Mouse (Mus musculus): Measurements from ENCODE around the gene Terf2.
"Not testable (repeated sequence)": the region's sequence is repeated elsewhere in the genome, so short reads cannot be mapped to it uniquely, and the experiment has no call there.

The Terf2 gene

GRCm38 (mm10) chr8:107114150-107115007 lies 18.0 kb upstream of the Terf2 start:
- DNase-seq (ENCODE audit: low read depth, low spot score), result no peak

- no peak for DNase-seq (ENCODE audit: low read depth, low spot score)
These were observed 16.9 kb upstream of the Terf2 start for GRCm38 (mm10) chr8:107113209-107113608.

- DNase-seq (ENCODE audit: low read depth, low spot score), result no peak
These were observed 15.2 kb upstream of the Terf2 start for GRCm38 (mm10) chr8:107111340-107112105.

- DNase-seq (ENCODE audit: low read depth, low spot score), result no peak
These were observed 14.4 kb upstream of the Terf2 start for GRCm38 (mm10) chr8:107110629-107111330.

- no peak for DNase-seq (ENCODE audit: low read depth, low spot score)
These were observed 13.6 kb upstream of the Terf2 start for GRCm38 (mm10) chr8:107109816-107110435.

GRCm38 (mm10) chr8:107108978-107109720 lies 12.8 kb upstream of the Terf2 start:
- DNase-seq (ENCODE audit: low read depth, low spot score), result no peak

- DNase-seq (ENCODE audit: low read depth, low spot score), result not testable (repeated sequence)
These were observed 11.7 kb upstream of the Terf2 start for GRCm38 (mm10) chr8:107108089-107108488.

GRCm38 (mm10) chr8:107104547-107104946 lies 8.2 kb upstream of the Terf2 start:
- DNase-seq (ENCODE audit: low read depth, low spot score), result peak; percentile 79

GRCm38 (mm10) chr8:107100635-107101034 lies 4.3 kb upstream of the Terf2 start:
- no peak for DNase-seq (ENCODE audit: low read depth, low spot score)

GRCm38 (mm10) chr8:107095717-107096365 lies 506 bp downstream of the Terf2 start:
- DNase-seq (ENCODE audit: low read depth, low spot score), result no peak

GRCm38 (mm10) chr8:107090531-107090930 lies 5.8 kb downstream of the Terf2 start:
- DNase-seq (ENCODE audit: low read depth, low spot score), result no peak

- DNase-seq (ENCODE audit: low read depth, low spot score), result no peak
These were observed 7.8 kb downstream of the Terf2 start for GRCm38 (mm10) chr8:107088526-107089063.

GRCm38 (mm10) chr8:107086018-107086417 lies 10.3 kb downstream of the Terf2 start:
- DNase-seq (ENCODE audit: low read depth, low spot score), result no peak

GRCm38 (mm10) chr8:107085358-107085757 lies 11.0 kb downstream of the Terf2 start:
- no peak for DNase-seq (ENCODE audit: low read depth, low spot score)

- no peak for DNase-seq (ENCODE audit: low read depth, low spot score)
These were observed 20.0 kb downstream of the Terf2 start for GRCm38 (mm10) chr8:107076239-107076888.

- no peak for DNase-seq (ENCODE audit: low read depth, low spot score)
These were observed 22.2 kb downstream of the Terf2 start for GRCm38 (mm10) chr8:107074128-107074527.

- no peak for DNase-seq (ENCODE audit: low read depth, low spot score)
These were observed 22.6 kb downstream of the Terf2 start for GRCm38 (mm10) chr8:107073706-107074105.

- peak; percentile 28 for DNase-seq (ENCODE audit: low read depth, low spot score)
These were observed 30.5 kb downstream of the Terf2 start, which contains the start of gene Tmed6 for GRCm38 (mm10) chr8:107065511-107066496. Gene Tmed6 (minus strand): TSS chr8:107065644.
